42 mouse cellular contexts compared by ENCODE assay signal in the genomic region with DNA sequence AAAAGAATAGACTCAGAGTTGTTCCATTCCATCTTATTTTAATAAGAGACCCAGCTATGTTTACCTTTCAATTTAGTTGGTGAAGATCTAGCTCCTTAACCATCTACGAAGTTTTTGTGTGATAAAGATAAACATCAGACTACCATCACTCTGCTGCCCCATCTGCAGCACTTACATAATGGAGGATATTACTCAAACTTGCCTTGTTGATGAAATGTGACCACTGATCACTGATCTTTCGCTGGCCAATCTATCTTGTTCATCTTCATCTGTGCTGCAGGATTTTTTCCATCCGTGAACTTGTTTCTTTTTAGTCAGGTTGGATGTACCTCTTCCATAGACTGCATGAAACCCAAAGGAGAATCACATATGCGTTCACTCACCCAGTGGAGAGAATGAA. TPM values are rescaled to one million over a fixed set of nuclear protein-coding genes. Genes with fewer than 3 reads are reported as not detected.
"Had no signal": no experiment of that assay in that cellular context is flagged by ENCODE, and none has a peak within 500 bp of the region (broad histone marks: within the 10 kb centered on the region; RNA-seq: fewer than 3 reads in every experiment).

No protein-coding gene starts in this region.

- ATAC-seq: hindbrain, embryonic 16.5 days; hindbrain, postnatal 0 days; inflammation-experienced regulatory T-cells, adult 6 months; intestine, embryonic 15.5 days; intestine, embryonic 16.5 days; intestine, postnatal 0 days had no signal

- H3K9me3 ChIP-seq: heart, embryonic 12.5 days; heart, embryonic 13.5 days; heart, embryonic 15.5 days; hindbrain, embryonic 10.5 days; hindbrain, embryonic 12.5 days; hindbrain, embryonic 13.5 days; hindbrain, embryonic 15.5 days; intestine, embryonic 15.5 days; kidney, embryonic 15.5 days had no signal

- H3K27me3 ChIP-seq: heart, embryonic 12.5 days; heart, embryonic 13.5 days; heart, embryonic 15.5 days; hindbrain, embryonic 12.5 days; hindbrain, embryonic 13.5 days; intestine, embryonic 15.5 days; kidney, embryonic 15.5 days had no signal

- DNase-seq: heart, postnatal 10 days; heart, postnatal 14 days; heart, postnatal 36 days; heart, postnatal 4 days; kidney, adult 11 months; kidney, adult 18-20 months; kidney, adult 2 months; kidney, adult 8-10 months; kidney, adult 9 months; kidney, postnatal 10 days; kidney, postnatal 14 days; kidney, postnatal 25 days; kidney, postnatal 36 days; kidney, postnatal 4 days; layer of hippocampus, adult 9-11 months; layer of hippocampus, postnatal 36 days had no signal

- H3K4me1 ChIP-seq: heart, embryonic 12.5 days; heart, embryonic 13.5 days; heart, embryonic 15.5 days; hindbrain, embryonic 10.5 days; hindbrain, embryonic 12.5 days; hindbrain, embryonic 13.5 days; hindbrain, embryonic 15.5 days; intestine, embryonic 15.5 days; kidney, embryonic 15.5 days had no signal

- H3K27ac ChIP-seq: heart, embryonic 13.5 days; heart, embryonic 15.5 days; hindbrain, embryonic 10.5 days; hindbrain, embryonic 12.5 days; hindbrain, embryonic 13.5 days; hindbrain, embryonic 14.5 days; hindbrain, embryonic 15.5 days; hindbrain, postnatal 0 days; intestine, embryonic 15.5 days; kidney, embryonic 15.5 days; kidney, postnatal 0 days; layer of hippocampus, adult 2 months; left cerebral cortex, adult 2 months had no signal

- H3K4me3 ChIP-seq: heart, embryonic 12.5 days; heart, embryonic 13.5 days; heart, embryonic 15.5 days; hindbrain, embryonic 10.5 days; hindbrain, embryonic 12.5 days; hindbrain, embryonic 13.5 days; hindbrain, embryonic 15.5 days; intestine, embryonic 15.5 days; kidney, embryonic 15.5 days; layer of hippocampus, adult 2 months; left cerebral cortex, adult 2 months had no signal

- H3K36me3 ChIP-seq: heart, embryonic 12.5 days; heart, embryonic 13.5 days; heart, embryonic 15.5 days; hindbrain, embryonic 10.5 days; hindbrain, embryonic 12.5 days; hindbrain, embryonic 13.5 days; hindbrain, embryonic 15.5 days; intestine, embryonic 15.5 days; kidney, embryonic 15.5 days had no signal

RNA-seq across cellular contexts. Expression of a gene that starts 20.6 kb away (rescaled TPM):
- total RNA-seq: heart, postnatal 36 days; hindbrain, postnatal 0 days had no signal
- polyA plus RNA-seq: heart, embryonic 14.5 days; hindbrain, embryonic 15.5 days had no signal

RNA-seq across cellular contexts. Expression of a gene that starts 29.2 kb away (rescaled TPM):
- total RNA-seq: hindbrain, postnatal 0 days; layer of hippocampus, adult 18-20 months; layer of hippocampus, adult 2 months; layer of hippocampus, adult 8-10 months; layer of hippocampus, postnatal 14 days; layer of hippocampus, postnatal 25 days; layer of hippocampus, postnatal 36 days; left cerebral cortex, adult 18-20 months; left cerebral cortex, adult 2 months had no signal
- polyA plus RNA-seq: heart, embryonic 11.5 days; heart, embryonic 12.5 days; heart, embryonic 13.5 days; hindbrain, embryonic 10.5 days; hindbrain, embryonic 11.5 days; hindbrain, embryonic 12.5 days; hindbrain, embryonic 13.5 days; hindbrain, embryonic 14.5 days; hindbrain, embryonic 15.5 days; hindbrain, embryonic 16.5 days; hindbrain, postnatal 0 days had no signal
